Mouse (Mus musculus) CH12F3 (cell line): ENCODE results near the gene Ap4e1.
"Not testable (repeated sequence)": the region's sequence is repeated elsewhere in the genome, so short reads cannot be mapped to it uniquely, and the experiment has no call there.

Source experiments
- in situ Hi-C: fragments of 300-500 bp; cut with MboI; formaldehyde crosslinking; loops from 2 replicates; pipeline ENCODE4 v1.14.3; 2020; ENCODE audit warnings: low sequenced_read_pairs

Gene Ap4e1

DNA sequence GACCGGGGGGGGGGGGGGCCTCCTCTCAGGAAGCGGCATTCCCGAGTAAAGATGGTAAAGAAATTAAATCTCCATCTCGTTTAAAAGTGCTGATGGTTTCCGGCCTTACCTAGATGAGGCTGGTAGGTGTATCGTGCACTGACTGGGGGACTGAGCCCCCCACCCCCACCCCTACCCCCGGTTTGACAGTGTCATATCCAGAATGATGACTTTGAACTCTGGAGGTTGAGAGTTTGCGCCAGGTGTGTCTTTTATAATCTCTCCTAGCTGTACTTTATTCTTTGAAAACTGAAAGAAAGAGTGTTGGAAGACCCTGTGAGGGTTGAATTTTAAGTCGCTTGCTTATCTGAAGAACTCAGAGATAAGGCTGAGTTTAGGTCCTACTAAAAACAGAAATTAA, 62.4 kb downstream of the Ap4e1 start:
- in situ Hi-C loops = no loop called here

DNA sequence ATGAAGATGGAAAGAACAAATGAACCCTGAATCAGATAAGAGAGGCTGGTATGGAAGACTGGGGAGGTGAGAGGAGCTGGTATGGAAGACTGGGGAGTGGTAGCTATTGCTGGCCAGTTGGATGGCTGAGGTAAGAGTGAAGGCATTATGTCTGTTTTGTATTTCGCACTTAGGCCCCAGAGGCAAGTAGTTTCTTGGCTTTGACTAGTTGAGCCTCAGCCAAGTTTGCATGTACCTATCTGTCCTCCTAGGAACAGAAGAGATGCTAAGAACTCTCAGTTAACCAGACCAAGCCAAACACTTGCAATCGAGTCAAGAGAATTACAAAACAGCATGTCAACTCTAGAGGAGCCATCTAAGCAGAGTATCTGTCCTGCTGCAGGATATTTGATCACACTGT, 65.6 kb downstream of the Ap4e1 start:
- in situ Hi-C loops = no loop called here

DNA sequence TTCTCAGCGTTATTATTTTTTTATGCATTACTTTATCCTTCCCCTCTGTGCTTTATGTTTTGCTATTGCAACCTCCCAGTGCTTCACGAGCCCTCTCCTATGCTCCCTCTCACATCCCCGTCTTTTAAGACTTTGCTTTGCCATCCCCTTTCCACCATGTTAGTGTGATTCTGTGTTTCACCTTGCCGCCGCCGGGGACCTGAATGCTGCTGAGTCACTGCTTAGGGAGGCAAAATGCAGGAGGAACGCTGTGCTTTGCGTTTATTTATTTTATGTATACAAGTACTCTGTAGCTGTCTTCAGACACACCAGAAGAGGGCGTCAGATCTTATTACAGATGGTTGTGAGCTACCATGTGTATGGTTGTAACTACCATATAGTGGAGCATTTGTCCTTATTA, 69.1 kb downstream of the Ap4e1 start:
- in situ Hi-C loops = no loop called here

DNA sequence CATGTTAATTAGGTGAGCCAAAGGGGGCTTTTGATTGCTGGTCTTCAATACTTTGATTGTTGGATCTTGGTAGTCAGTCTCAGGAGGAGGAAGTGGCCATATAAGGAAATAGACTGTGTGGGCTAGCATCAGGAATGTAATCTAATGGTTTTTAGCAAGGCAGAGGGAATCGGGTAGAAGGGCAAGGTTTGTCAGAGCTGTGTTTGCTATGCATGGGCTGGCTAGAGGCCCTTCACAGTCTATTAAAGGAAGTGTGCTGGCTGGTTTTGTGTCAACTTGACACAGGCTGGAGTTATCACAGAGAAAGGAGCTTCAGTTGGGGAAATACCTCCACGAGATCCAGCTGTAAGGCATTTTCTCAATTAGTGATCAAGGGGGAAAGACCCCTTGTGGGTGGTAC, 70.5 kb downstream of the Ap4e1 start:
- in situ Hi-C loops = not testable (repeated sequence)

DNA sequence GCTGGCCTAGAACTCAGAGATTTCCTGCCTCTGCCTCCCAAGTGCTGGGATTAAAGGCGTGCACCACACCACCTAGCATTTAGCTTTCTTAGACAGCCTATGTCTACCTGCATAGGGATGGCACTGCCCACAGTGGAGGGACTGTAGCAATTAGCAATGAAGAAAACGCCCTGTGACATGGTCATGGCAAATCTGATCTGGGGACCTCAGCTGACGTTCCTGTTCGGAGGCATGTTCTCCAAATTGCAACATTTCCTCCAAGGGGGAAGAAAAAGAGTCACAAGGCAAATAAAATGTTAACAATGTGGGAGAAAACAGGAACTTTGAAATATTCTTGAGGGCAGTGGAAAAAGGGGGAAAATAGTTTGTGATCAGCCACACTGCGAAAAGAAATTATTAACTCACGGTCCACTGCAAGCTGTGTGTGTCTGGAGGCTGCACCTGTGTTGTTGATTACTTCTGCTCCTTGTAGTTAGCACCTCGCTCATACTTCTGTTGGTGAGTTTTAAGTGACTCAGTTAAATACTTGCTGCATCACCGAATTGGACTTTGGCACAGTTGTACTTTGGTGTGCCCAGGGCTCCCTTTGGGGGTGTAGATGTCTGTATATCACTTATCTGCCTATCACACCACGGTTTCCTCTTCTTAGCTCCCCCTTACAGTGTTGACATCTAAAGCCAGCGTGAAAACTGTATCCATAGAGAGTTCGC, 71.5 kb downstream of the Ap4e1 start:
- in situ Hi-C loops = no loop called here

DNA sequence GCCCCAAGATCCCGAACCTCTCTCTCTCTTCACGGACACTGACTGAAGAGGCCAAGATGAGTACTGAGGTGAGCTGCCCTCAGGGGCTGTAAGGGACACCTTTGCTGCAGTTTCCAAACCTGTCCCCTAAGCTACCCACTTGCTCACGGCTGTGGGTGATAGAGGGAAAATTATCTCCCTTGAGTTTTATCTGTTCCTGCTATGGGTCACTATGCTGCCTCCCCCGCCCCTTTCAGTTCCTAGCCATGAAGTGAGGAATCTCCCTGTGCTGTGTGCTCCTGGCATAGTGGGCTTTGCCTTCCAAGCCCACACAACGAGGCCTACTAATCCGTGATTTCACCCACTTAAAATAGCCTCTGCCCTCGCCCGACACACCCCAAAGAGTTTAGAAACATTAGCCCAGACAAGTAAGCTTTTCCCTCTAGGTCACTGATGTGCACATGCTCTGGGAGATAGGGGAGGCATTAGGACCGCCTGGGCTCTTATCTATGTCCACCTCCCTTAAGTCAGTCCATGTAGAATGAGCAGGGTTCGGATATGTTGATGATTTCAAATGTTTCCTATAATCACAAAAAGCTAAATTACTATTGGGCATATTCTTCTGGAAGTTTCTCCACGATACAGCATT, 72.2 kb downstream of the Ap4e1 start:
- in situ Hi-C loops = no loop called here

DNA sequence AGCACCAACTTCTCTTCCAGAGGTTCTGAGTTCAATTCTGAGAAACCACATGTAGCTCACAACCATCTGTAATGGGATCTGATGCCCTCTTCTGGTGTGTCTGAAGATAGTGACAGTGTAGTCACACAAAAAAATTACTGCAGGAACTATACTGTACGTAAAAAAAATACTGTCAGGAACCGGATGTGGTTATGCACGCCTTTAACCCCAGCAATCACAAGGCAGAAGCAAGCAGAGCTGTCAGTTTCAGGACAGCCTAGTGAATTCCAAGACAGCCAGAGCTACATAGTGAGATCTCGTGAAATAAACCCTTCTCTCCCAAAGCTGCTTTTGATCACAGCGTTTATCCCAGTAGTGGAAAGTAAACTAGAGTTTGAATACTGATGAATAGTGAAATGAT, 77.7 kb downstream of the Ap4e1 start:
- in situ Hi-C loops = no loop called here

DNA sequence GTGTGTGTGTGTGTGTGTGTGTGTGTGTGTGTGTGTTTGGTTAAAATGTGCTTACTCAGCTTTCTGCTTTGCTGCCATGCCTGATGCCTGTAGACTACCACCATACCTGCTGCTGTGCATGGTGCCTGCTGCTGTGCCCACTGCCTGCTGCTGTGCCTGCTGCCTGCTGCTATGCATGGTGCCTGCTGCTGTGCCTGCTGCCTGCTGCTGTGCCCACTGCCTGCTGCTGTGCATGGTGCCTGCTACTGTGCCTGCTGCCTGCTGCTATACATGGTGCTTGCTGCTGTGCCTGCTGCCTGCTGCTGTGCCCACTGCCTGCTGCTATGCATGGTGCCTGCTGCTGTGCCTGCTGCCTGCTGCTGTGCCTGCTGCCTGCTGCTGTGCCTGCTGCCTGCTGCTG, 81.6 kb downstream of the Ap4e1 start:
- in situ Hi-C loops = not testable (repeated sequence)

DNA sequence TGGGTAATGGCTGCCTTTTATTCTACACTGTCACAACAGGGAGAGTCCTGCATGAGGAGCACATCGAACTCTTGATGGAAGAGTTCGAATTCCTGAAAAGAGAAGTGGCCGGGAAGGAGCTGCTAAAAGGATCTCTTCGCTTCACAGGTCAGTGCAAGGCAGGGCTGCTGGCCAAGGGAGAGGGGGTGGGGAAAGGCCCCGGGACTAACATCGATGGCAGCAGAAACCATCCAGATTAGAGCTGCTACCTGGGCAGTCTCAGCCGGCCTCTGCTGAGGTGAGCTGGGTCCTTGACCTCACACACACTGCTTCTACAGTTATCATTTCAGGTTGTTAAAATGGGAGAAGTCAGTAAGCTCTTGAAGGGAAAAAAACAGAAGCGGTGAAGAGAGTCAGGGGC, 83.5 kb downstream of the Ap4e1 start:
- in situ Hi-C loops = no loop called here

DNA sequence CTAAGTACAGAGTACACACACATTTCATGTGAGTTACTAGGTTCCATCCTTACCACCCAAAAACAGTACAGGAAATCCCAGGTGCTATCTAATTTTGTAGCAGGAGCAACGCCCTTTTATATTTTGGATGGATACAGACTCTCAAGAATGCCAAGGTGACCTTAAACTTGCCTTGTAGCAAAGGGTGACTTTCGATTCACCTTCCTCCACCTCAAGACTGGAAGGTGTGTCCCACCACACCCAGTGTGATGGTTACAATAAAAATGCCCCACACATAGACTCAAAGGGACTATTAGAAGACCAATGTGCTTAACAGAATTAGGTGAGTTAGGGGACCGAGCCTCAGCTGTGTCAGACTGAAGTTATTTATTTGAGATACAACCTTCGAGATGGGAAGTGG, 100.5 kb downstream of the Ap4e1 start:
- in situ Hi-C loops = no loop called here
